Mouse (Mus musculus): ENCODE results near the gene Wrap73.

The Wrap73 gene

DNA sequence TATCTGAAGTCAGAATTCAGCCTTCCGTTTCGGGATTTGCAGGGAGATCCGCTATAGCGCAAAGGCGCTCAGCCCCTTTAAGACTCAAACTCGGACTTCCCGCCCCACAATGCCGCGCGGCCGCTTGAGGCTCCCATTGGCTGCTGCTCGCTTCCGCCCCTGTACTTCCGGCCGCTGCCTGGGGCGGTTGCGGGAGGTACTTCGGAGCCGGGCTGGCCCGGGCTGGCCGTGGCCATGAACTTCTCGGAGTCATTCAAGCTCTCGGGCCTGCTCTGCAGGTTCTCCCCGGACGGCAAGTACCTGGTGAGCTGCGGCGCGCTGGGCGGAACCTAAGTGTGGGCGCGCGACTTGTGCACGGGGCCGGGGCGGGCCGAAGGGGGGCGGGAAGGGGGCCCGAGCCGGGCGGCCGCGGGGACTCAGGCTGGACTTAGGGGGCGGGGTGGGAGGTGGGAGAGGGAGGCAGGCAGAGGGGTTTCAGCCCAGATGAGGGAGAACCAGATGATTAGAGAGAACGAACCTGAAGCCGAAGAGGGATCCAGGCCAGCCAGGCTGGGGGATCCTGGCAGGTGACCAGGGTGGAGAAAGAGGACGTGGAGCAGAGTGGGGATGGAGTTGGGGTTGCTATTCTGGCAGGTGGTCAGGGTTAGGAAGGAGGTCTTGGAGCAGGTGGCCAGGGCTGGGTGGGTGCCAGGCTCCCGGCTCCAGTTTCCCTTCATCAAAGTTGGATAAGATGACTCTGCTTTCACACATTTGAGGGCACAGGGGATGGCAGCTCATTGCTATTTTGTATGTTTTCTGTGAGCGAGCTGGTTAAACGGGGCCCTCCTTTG is at the start of gene Wrap73:
Gene Wrap73, plus strand, starts transcription at position 162 of the 830 bp plus-strand sequence.
- DNase-seq, result peak; percentile 76

GRCm38 (mm10) chr4:154093210-154093609 is 49.0 kb upstream of the Wrap73 start:
- DNase-seq, result peak; percentile 8 to 18

- DNase-seq, result no peak
These were observed 46.1 kb upstream of the Wrap73 start for GRCm38 (mm10) chr4:154096111-154096510.

- no peak for DNase-seq
These were observed 42.8 kb upstream of the Wrap73 start for GRCm38 (mm10) chr4:154099361-154099760.

GRCm38 (mm10) chr4:154103386-154103785 is 38.8 kb upstream of the Wrap73 start:
- no peak for DNase-seq

DNA sequence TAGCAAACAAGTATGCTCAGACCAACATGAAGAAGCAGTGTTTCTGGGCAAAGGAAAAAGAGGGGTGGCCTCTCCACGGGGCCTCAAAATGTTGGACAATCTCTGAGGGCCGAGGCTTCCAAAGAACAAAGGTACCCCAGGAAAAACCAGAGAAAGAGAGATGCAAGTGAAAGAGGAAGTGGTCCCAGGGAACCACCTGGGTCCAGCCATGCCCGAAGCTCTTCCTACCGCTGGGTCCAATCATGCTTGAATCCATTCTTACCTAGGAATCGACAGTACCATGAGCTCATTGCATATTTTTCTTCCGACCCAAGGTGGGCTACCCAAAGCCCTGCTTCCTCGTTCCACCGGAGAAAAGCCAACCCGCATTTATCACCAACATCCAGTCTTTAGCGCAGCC is 38.3 kb upstream of the Wrap73 start:
- DNase-seq, result no peak

DNA sequence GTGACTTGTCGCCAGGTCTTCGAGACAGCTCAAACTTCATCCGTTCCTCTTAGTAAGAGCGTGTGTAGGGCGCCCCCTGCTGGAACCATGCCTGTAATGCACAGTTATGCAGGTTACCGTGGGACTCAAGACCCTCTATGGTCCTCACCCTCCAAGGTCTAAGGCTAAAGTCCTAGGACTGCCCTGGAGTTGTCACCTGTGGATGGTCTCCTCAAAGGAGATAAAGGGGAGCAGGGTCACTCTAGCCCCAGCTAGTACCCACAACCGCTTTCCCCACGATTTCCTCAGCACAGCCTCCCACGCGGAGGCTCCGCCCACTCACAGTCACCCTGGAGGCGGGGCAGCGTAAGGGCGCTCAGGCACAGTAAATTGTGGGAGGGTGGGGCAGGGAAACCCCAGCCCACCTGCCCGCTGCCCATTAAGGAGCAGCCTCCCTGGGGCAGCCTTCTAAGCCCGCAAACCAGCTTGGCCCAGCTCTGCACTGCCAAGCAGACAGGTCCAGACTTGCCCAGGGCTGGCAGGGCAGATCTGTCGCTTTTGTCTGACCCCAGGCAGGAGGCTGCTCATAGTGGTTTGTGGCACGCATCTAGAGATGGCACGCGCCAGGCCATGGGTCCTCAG is 36.7 kb upstream of the Wrap73 start:
- DNase-seq, result peak in 1 of 2 experiments; percentile 29

DNA sequence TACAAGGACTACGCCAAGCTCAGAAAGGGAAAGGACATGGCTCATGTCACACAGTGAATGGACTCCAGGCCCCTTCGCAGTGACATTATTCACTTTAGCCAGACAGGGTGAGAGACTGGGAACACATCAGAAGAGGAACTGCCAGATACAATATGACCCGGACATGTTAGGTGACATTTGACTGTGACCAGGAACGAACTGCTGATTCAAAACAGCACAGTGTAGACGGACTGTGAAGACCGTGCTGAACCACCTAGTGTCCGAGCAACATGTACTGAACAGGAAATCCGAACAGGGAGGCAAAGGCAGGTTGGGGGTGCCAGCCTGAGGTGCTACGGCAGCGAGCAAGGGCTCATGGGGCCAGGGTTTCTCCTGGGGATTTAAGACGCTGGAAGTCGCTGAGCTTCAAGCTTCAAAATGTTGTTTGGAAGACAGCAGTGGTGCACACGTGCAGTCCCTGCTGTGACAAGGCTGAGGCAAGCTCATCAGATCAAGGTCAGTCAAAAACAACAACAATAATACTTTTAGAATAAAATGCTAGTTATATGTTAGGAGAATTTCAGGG is 35.6 kb upstream of the Wrap73 start:
- DNase-seq, result no peak

DNA sequence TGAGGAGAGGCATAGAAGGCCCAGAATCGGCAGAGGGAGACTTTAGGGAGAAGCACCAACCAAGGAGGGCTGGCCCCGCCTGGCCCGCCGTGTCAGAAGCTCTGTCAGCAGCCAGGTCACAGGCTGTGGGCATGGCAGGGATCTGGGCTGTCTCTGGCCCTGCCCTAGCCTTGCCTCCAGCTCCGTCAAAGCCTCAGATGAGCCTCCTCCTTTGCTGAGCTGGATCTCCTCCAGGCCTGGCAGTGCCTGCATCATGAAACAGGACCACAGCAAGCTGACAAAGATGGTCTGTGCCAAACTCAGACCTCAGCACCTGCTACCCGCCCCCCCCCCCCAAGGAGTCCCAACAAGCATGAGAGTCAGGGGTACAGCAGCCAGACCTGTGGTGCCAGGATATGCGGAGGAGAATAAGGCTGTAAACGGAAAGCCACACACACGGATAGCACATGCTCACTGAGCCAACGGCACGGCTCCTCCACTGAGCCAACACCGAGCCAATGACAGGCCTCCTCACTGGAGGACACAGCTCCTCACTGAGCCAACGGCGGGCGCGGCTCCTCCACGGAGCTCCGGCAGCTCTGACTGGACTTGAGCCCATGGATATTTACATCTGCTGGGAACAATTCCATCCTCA is 32.8 kb upstream of the Wrap73 start:
- no peak for DNase-seq

GRCm38 (mm10) chr4:154109850-154110243 is 32.3 kb upstream of the Wrap73 start:
- no peak for DNase-seq

- DNase-seq, result no peak
These were observed 25.8 kb upstream of the Wrap73 start for GRCm38 (mm10) chr4:154116421-154116820.

GRCm38 (mm10) chr4:154118782-154119181 is 23.4 kb upstream of the Wrap73 start:
- DNase-seq, result no peak

GRCm38 (mm10) chr4:154119208-154119607 is 23.0 kb upstream of the Wrap73 start:
- DNase-seq, result no peak

DNA sequence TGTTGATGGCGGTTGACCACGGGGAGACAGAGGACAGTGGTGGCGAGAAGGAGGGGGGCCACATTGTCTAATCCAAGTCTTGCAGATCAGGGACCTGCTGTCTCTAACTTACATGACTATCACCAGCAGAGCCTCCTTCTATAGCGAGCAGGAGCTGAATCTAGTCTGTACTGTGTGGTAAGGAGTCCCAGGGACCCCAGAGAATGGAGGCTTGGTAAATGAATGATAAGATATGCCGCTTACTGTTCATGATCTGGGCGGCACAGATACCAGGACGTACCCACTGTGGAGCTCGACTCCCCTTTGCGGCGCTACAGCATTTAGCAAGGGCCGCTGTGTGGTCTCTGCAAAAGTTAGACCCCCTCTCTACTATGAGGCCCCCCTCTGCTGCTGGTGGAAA is 20.4 kb upstream of the Wrap73 start:
- DNase-seq, result no peak

DNA sequence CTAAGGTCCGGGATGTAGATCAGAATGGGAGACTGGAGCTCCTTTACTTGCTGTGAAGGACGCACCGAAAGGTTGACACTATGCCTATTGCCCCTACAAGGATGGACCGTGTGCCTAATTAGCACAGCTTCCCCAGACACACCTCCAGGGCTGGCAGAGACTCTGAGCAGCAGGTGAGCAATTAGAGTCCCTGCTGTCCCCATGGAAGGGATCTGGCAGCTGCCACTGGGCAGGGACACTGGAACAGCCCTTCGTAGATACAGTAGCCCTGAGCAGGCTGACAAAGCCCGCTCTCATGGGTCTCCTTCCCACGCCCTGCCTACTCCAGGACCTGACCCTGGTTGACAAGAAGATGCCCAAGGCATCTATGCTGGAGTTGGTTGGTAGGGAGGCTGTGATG is 19.8 kb upstream of the Wrap73 start:
- no peak for DNase-seq

GRCm38 (mm10) chr4:154123553-154123952 is 18.6 kb upstream of the Wrap73 start:
- DNase-seq, result no peak

- no peak for DNase-seq
These were observed 17.0 kb upstream of the Wrap73 start for GRCm38 (mm10) chr4:154125202-154125601.

- no peak for DNase-seq
These were observed 14.9 kb upstream of the Wrap73 start for GRCm38 (mm10) chr4:154127273-154127672.

DNA sequence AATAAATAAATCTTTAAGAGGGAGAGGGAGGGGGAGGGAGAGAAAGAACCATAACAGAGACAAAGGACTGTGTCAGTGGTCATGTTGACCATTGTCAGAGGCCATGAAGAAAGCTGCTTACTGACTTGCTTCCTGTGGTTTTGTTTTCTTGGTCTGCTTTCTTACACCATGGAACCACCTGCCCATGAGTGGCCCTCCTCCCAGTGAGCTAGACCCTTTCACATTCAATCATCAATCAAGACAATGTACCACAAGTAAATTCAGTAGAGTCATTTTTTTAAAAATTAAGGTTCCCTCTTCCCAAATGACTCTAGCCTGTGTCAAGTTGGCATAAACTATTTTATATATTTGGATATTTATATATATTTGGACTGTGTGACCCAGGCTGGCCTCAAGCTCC is 12.2 kb upstream of the Wrap73 start:
- DNase-seq, result no peak

DNA sequence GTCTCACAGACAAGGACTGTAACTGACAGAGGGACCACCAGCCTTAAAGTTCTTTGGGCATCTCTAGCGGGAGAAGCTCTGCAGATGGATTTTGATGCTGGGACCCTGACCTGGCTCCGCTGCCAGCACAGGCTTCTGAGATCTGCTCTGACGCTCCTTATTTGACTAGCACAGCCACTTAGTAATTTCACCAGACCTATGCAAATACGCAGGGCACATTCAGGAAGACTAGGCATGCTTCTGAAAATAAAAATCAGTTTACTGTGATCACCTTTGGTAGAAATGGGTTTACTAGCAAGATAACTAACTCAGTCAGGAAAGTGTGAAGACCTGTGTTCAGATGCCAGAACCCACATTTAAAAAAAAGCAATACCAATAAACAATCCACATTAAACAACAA is 10.3 kb upstream of the Wrap73 start:
- no peak for DNase-seq

GRCm38 (mm10) chr4:154134803-154135202 is 7.4 kb upstream of the Wrap73 start:
- no peak for DNase-seq

DNA sequence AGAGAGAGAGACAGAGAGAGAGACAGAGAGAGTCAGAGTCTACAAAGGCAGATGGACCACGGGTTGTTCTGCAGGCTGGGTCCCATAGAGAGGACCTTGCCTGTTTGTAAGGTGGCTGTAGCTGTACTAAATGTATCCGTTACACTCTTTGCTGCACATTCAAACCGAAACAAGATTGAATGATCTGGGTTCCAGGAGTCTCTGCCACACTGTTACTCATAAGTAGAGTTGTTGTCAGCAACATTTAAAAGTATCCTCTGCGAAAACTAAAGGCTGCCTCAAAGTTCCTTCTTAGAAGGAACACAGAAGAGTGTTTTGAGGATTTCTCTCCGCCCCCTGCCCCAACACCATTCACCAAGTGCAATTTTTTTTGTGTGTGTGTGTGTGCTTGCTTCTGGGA is 5.0 kb upstream of the Wrap73 start:
- no peak for DNase-seq

- DNase-seq, result no peak
These were observed 2.4 kb upstream of the Wrap73 start for GRCm38 (mm10) chr4:154139671-154140181.

GRCm38 (mm10) chr4:154140182-154140212 is 2.2 kb upstream of the Wrap73 start, which contains the start of gene Trp73:
Trp73 (minus strand) TSS chr4:154140208.
- no peak for DNase-seq
